Mouse (Mus musculus): ENCODE results near the gene Olfr147. TPM values are rescaled to one million over a fixed set of nuclear protein-coding genes. Genes with fewer than 3 reads are reported as not detected.

The Olfr147 gene
- polyA plus RNA-seq (2014; fragmentation: Illumina TruSeq; extraction: RNeasy Lipid Tissue Mini Kit (QIAGEN cat#74804); ENCODE audit: insufficient read depth, low read depth, low replicate concordance) = not detected

GRCm38 (mm10) chr9:38401398-38401797 lies at the start of gene Olfr147:
Gene Olfr147 (plus strand): TSS chr9:38401698.

GRCm38 (mm10) chr9:38366596-38366995 lies 34.9 kb upstream of the Olfr147 start, which contains the start of gene Olfr250:
Gene Olfr250 (plus strand): TSS chr9:38366896.

GRCm38 (mm10) chr9:38376786-38377185 lies 24.7 kb upstream of the Olfr147 start, which contains the start of gene Olfr251:
Gene Olfr251 (plus strand): TSS chr9:38377086.

GRCm38 (mm10) chr9:38429155-38429554 lies 27.7 kb downstream of the Olfr147 start, which contains the start of gene Olfr901:
Gene Olfr901 (plus strand): TSS chr9:38429455.

GRCm38 (mm10) chr9:38447352-38447751 lies 45.9 kb downstream of the Olfr147 start, which contains the start of gene Olfr902:
Gene Olfr902 (plus strand): TSS chr9:38447652.

Other genes with a start within 250 kb of the Olfr147 start
- not detected for gene Olfr891, start 220.9 kb upstream of the Olfr147 start, polyA plus RNA-seq (2014; fragmentation: Illumina TruSeq; extraction: RNeasy Lipid Tissue Mini Kit (QIAGEN cat#74804); ENCODE audit: insufficient read depth, low read depth, low replicate concordance)
- not detected for gene Olfr893, start 193.3 kb upstream of the Olfr147 start, polyA plus RNA-seq (2014; fragmentation: Illumina TruSeq; extraction: RNeasy Lipid Tissue Mini Kit (QIAGEN cat#74804); ENCODE audit: insufficient read depth, low read depth, low replicate concordance)
- gene Olfr894, start 183.6 kb upstream of the Olfr147 start, polyA plus RNA-seq (2014; fragmentation: Illumina TruSeq; extraction: RNeasy Lipid Tissue Mini Kit (QIAGEN cat#74804); ENCODE audit: insufficient read depth, low read depth, low replicate concordance) = not detected
- not detected for gene Olfr143, start 148.9 kb upstream of the Olfr147 start, polyA plus RNA-seq (2014; fragmentation: Illumina TruSeq; extraction: RNeasy Lipid Tissue Mini Kit (QIAGEN cat#74804); ENCODE audit: insufficient read depth, low read depth, low replicate concordance)
- not detected for gene Olfr895, start 133.8 kb upstream of the Olfr147 start, polyA plus RNA-seq (2014; fragmentation: Illumina TruSeq; extraction: RNeasy Lipid Tissue Mini Kit (QIAGEN cat#74804); ENCODE audit: insufficient read depth, low read depth, low replicate concordance)
- gene Olfr896-ps1, start 110.6 kb upstream of the Olfr147 start, polyA plus RNA-seq (2014; fragmentation: Illumina TruSeq; extraction: RNeasy Lipid Tissue Mini Kit (QIAGEN cat#74804); ENCODE audit: insufficient read depth, low read depth, low replicate concordance) = not detected
- not detected for gene Olfr25, start 72.6 kb upstream of the Olfr147 start, polyA plus RNA-seq (2014; fragmentation: Illumina TruSeq; extraction: RNeasy Lipid Tissue Mini Kit (QIAGEN cat#74804); ENCODE audit: insufficient read depth, low read depth, low replicate concordance)
- not detected for gene Olfr898, start 53.3 kb upstream of the Olfr147 start, polyA plus RNA-seq (2014; fragmentation: Illumina TruSeq; extraction: RNeasy Lipid Tissue Mini Kit (QIAGEN cat#74804); ENCODE audit: insufficient read depth, low read depth, low replicate concordance)
- not detected for gene Olfr250, start 34.8 kb upstream of the Olfr147 start, polyA plus RNA-seq (2014; fragmentation: Illumina TruSeq; extraction: RNeasy Lipid Tissue Mini Kit (QIAGEN cat#74804); ENCODE audit: insufficient read depth, low read depth, low replicate concordance)
- not detected for gene Olfr251, start 24.6 kb upstream of the Olfr147 start, polyA plus RNA-seq (2014; fragmentation: Illumina TruSeq; extraction: RNeasy Lipid Tissue Mini Kit (QIAGEN cat#74804); ENCODE audit: insufficient read depth, low read depth, low replicate concordance)
- gene Olfr901, start 27.8 kb downstream of the Olfr147 start, polyA plus RNA-seq (2014; fragmentation: Illumina TruSeq; extraction: RNeasy Lipid Tissue Mini Kit (QIAGEN cat#74804); ENCODE audit: insufficient read depth, low read depth, low replicate concordance) = not detected
- gene Olfr902, start 46.0 kb downstream of the Olfr147 start, polyA plus RNA-seq (2014; fragmentation: Illumina TruSeq; extraction: RNeasy Lipid Tissue Mini Kit (QIAGEN cat#74804); ENCODE audit: insufficient read depth, low read depth, low replicate concordance) = not detected
- not detected for gene Olfr904, start 61.4 kb downstream of the Olfr147 start, polyA plus RNA-seq (2014; fragmentation: Illumina TruSeq; extraction: RNeasy Lipid Tissue Mini Kit (QIAGEN cat#74804); ENCODE audit: insufficient read depth, low read depth, low replicate concordance)
- not detected for gene Olfr905, start 69.4 kb downstream of the Olfr147 start, polyA plus RNA-seq (2014; fragmentation: Illumina TruSeq; extraction: RNeasy Lipid Tissue Mini Kit (QIAGEN cat#74804); ENCODE audit: insufficient read depth, low read depth, low replicate concordance)
- gene Olfr906, start 85.4 kb downstream of the Olfr147 start, polyA plus RNA-seq (2014; fragmentation: Illumina TruSeq; extraction: RNeasy Lipid Tissue Mini Kit (QIAGEN cat#74804); ENCODE audit: insufficient read depth, low read depth, low replicate concordance) = not detected
- gene Olfr907, start 94.1 kb downstream of the Olfr147 start, polyA plus RNA-seq (2014; fragmentation: Illumina TruSeq; extraction: RNeasy Lipid Tissue Mini Kit (QIAGEN cat#74804); ENCODE audit: insufficient read depth, low read depth, low replicate concordance) = not detected
- gene Olfr911-ps1, start 119.9 kb downstream of the Olfr147 start, polyA plus RNA-seq (2014; fragmentation: Illumina TruSeq; extraction: RNeasy Lipid Tissue Mini Kit (QIAGEN cat#74804); ENCODE audit: insufficient read depth, low read depth, low replicate concordance) = not detected
- not detected for gene Olfr910, start 136.2 kb downstream of the Olfr147 start, polyA plus RNA-seq (2014; fragmentation: Illumina TruSeq; extraction: RNeasy Lipid Tissue Mini Kit (QIAGEN cat#74804); ENCODE audit: insufficient read depth, low read depth, low replicate concordance)
- gene Olfr912, start 178.5 kb downstream of the Olfr147 start, polyA plus RNA-seq (2014; fragmentation: Illumina TruSeq; extraction: RNeasy Lipid Tissue Mini Kit (QIAGEN cat#74804); ENCODE audit: insufficient read depth, low read depth, low replicate concordance) = not detected
- gene Olfr913, start 191.1 kb downstream of the Olfr147 start, polyA plus RNA-seq (2014; fragmentation: Illumina TruSeq; extraction: RNeasy Lipid Tissue Mini Kit (QIAGEN cat#74804); ENCODE audit: insufficient read depth, low read depth, low replicate concordance) = not detected
- gene Olfr914, start 203.4 kb downstream of the Olfr147 start, polyA plus RNA-seq (2014; fragmentation: Illumina TruSeq; extraction: RNeasy Lipid Tissue Mini Kit (QIAGEN cat#74804); ENCODE audit: insufficient read depth, low read depth, low replicate concordance) = not detected

Data from lung, adult 10 weeks (tissue).